Mouse (Mus musculus) midbrain, embryonic 10.5 days (tissue): ENCODE results near the gene Mief1. TPM values are rescaled to one million over a fixed set of nuclear protein-coding genes. Genes with fewer than 3 reads are reported as not detected.

Experiments
- DNase-seq: peaks from one replicate; pipeline ENCODE4 v3.0.0-alpha.2; 2017; ENCODE audit warnings: low spot score
- H3K27ac ChIP-seq: fragments of 300-500 bp; sonication (generic); replicated peaks from 2 replicates; pipeline ENCODE4 v1.5.1; 2016; ENCODE audit warnings: mild to moderate bottlenecking
- H3K27me3 ChIP-seq: fragments of 300-500 bp; sonication (generic); 2 replicates; pipeline ENCODE4 v1.6.1; 2016; ENCODE audit warnings: low read depth, mild to moderate bottlenecking; ENCODE audit not compliant: poor library complexity, severe bottlenecking
- H3K36me3 ChIP-seq: fragments of 300-500 bp; sonication (generic); 2 replicates; pipeline ENCODE4 v1.6.1; 2016; ENCODE audit warnings: mild to moderate bottlenecking, moderate library complexity
- H3K4me1 ChIP-seq: fragments of 300-500 bp; sonication (generic); 2 replicates; pipeline ENCODE4 v1.6.1; 2016
- H3K4me3 ChIP-seq: fragments of 300-500 bp; sonication (generic); 2 replicates; pipeline ENCODE4 v1.5.1; 2016; ENCODE audit warnings: mild to moderate bottlenecking, moderate library complexity
- H3K9me3 ChIP-seq: fragments of 300-500 bp; sonication (generic); replicated peaks from 2 replicates; pipeline ENCODE4 v1.6.1; 2016; ENCODE audit warnings: mild to moderate bottlenecking
- WGBS: fragments of 180-500 bp; shearing (Covaris S2); methylation state at CpG from one replicate; pipeline ENCODE4 v1.1.7; 2016; 5-methylcytosine and 5-hydroxymethylcytosine counted together
- polyA plus RNA-seq: library from polyadenylated mRNA; unstranded; fragments of >200 nt; fragmentation: Nextera tagmentation; extraction: Ambion mirVana; gene quantifications from 2 replicates; pipeline ENCODE4 v1.2.1, GENCODE M21; 2016

The Mief1 gene
- polyA plus RNA-seq, 1 experiment from 2014 or later = 39.7 TPM

DNA sequence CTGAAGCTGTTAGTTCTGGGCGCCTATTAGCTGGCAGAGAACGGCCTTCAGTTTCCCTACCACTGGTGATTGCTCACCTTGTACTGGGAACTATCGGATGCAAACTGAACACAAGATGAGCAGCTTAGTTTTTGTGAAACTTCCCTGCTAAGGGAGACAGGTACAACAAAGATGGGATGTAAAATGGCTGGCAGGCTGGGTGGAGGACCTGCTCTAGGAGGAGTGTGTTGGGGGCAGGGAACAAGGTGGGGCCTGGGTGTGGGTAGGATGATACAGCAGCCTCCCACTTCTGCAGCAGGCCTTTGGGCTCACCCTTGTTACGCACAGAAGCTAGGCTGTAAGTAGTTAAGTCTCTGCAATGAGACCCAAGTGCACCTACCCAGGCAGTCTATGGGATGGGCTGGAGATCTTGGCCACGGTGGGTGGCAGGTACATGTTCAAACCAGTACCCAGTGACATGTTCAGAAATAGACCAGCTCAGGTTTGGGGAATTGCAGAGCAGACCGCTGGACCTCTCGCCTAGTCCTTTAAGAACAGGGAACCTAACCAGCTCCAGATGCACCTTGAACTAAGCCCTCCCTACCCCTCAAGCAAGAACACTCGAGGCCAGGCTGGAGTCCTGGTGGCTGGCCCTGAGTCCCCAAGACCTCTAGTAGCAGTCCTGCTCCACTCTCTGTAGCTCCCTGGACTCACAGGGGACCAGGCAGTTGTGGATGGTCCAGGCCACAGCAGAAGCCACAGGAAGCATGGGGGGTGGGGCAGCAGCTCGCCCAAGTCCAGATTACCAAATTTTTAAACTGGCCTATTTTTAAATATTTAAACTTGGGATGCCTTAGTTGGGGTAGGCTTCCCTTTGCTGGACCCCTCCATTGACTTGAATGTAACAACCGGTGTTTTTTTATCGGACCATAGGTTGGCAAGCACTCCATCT is 24.7 kb downstream of the Mief1 start:
- H3K27ac ChIP-seq = peak overlapping the region; percentile 13; the same call in 1 of the 2 replicates
- H3K4me3 ChIP-seq = peak overlapping the region; percentile 72; the same call in 1 of the 2 replicates
- peaks cover 61% of the 10 kb centered on the region for H3K36me3 ChIP-seq
- H3K9me3 ChIP-seq = no peaks in the 10 kb centered on the region
- 72% methylated on average over 11 of the region's 11 CpGs for WGBS
- H3K27me3 ChIP-seq = no peaks in the 10 kb centered on the region
- peak; percentile 34 for DNase-seq
- peaks cover 57% of the 10 kb centered on the region for H3K4me1 ChIP-seq

DNA sequence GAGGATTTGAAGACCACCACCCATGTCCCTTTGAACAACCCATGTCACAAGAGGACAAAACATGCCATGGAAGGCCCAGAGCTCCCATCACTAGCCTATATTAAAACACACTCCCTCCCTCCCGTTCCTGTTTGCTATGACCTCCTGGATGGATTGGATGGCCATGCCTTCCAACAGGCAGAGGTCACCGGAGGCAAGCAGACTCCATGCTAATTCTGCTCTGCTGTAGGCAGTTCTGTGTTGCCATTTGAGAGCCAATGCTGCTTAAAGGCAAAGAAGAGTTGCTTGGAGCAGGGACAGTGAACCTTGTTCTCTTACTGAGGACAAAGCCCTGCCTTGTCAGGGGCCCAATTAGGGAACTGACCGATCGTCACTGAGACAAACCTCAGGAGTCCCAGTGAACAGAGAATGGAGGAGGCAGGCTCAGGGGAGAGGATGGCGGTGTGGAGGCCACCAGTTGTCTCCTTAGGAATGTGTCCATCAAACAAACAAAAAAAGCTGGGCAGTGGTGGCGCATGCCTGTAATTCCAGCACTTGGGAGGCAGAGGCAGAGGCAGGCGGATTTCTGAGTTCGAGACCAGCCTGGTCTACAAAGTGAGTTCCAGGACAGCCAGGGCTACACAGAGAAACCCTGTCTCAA is 25.7 kb downstream of the Mief1 start:
- DNase-seq = no peak
- H3K9me3 ChIP-seq = no peaks in the 10 kb centered on the region
- H3K27me3 ChIP-seq = no peaks in the 10 kb centered on the region
- peaks cover 61% of the 10 kb centered on the region for H3K36me3 ChIP-seq
- peaks cover 53% of the 10 kb centered on the region for H3K4me1 ChIP-seq
- H3K4me3 ChIP-seq = no peak overlapping the region
- H3K27ac ChIP-seq = no peak overlapping the region
- WGBS = 82% methylated on average over 8 of the region's 8 CpGs

DNA sequence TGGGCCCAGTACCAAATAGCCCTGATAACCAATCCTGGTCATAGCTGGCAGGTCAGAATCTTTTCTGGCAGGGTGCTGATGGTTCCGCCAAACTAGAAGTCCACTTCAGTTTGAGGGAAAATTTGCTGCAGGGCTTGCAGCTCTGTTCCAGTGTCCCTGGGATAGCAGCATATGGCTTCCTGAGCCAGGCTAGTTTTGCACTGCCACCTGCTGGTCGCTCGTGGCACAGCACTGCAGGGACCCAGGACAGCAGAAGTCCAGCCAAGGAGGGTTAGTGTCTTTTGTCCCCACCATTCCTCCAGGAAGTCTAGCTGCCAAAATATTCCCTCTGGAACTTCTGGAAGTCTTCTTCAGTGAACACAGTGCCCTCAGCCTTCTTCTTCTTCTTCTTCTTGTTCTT is 26.9 kb downstream of the Mief1 start:
- DNase-seq = peak; percentile 86
- WGBS = 22% methylated on average over 3 of the region's 3 CpGs
- Histone ChIP-seq H3K27me3 (no peaks in the 10 kb centered on the region), H3K4me1 (peaks cover 52% of the 10 kb centered on the region), H3K9me3 (no peaks in the 10 kb centered on the region), H3K36me3 (peaks cover 61% of the 10 kb centered on the region), H3K27ac (no peak overlapping the region), H3K4me3 (no peak overlapping the region)

DNA sequence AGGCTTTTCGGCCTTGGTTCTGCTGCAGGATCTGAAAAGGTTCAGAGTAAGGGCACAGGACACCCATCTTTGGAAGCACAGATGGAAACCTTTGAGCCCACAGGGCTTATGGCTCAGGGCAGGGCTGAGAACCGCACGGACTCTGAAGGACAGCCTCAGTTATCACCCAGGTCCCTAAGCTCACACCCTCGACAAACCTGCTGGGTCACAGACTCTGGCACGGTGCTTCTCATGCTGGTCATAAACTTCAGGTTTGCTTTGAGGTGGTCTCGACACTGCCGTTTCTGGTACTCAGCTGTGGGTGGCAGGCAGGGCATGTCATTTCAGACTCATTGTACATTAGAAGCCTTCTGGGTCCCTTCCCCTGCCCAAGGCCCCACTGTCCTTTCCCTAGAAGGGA is 27.3 kb downstream of the Mief1 start:
- peaks cover 58% of the 10 kb centered on the region for H3K36me3 ChIP-seq
- no peak overlapping the region for H3K27ac ChIP-seq
- no peak for DNase-seq
- no peaks in the 10 kb centered on the region for H3K27me3 ChIP-seq
- no peak overlapping the region for H3K4me3 ChIP-seq
- no peaks in the 10 kb centered on the region for H3K9me3 ChIP-seq
- 90% methylated on average over 7 of the region's 7 CpGs for WGBS
- H3K4me1 ChIP-seq = peaks cover 52% of the 10 kb centered on the region

DNA sequence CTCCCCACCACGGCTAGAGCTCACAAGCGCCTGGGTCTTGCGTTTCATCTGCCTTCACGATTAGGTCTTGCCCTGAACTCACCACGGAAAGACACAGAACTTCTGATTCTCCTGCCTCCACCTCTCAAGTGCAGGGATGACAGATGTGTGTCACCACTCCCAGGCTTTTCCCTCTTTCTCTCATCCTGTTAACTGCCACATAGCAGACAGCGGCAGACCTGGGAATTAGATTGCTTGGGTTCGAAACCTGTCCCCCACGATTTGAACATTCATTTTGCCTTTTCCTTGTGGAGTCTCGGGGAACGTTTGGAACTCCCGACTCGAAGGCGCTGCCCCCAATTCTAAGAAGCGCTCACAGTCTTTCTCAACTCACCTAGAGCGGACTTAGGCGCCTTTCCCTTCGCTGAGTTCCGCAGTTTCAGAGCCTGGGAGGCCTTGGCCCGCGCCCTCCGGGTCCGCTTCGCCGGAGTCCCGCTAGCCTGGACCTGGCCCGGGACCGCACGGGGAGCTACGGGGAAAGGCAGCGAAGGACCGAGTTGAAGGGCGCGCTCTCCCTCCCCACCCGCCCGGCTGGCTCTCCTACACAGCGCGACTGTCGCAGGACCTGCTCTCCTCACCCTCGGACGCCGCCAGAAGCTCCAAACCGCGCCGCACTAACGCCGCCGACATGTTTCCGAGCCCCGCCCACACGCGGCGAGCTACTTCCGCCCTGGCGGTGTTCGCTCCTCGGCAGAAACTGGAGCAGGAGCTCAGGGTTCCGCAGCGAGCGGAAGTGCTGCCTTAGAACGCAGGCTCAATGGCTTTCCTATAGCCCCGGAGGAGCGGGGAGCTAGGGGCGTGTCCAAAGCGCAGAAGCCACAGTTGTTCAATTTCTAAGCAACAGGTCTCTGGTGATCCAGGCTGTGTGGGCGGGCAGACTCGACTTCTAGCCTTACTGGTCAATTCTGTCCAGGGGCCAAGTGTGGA is 30.1 kb downstream of the Mief1 start, which contains the start of gene Rps19bp1:
TSS of gene Rps19bp1 (minus strand) at position 706 of the 966 bp plus-strand sequence.
- Histone ChIP-seq H3K27ac (peak within 1 kb of the TSS; percentile 87), H3K4me3 (peak within 1 kb of the TSS; percentile 97), H3K36me3 (peaks cover 30% of the 10 kb centered on the region), H3K9me3 (peaks cover under 1% of the 10 kb centered on the region; the same call in 1 of the 2 replicates), H3K27me3 (no peaks in the 10 kb centered on the region), H3K4me1 (peaks cover 25% of the 10 kb centered on the region)
- WGBS = 2% methylated on average over 66 of the region's 66 CpGs
- peak; percentile 93 for DNase-seq

DNA sequence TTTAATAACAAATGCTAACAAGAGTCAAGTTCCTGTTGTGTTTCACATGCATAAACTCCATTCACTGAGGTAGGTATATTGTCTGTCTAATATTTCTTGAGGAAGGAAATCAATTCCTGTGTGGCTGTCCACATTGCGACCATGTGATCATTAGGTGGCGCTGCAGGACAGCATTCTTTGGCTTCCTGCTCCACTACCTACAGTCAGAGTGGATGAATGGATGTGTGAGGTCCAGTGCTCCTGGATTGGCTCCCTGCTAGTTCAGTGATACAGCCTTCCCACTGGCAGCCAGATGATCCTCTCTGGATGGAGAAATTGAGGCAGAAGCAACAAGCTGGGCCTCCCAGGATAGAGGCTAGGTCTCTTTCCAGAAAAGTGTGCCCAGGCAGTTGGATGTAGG is 32.5 kb downstream of the Mief1 start:
- WGBS = 0% methylated on average over 2 of the region's 2 CpGs

DNA sequence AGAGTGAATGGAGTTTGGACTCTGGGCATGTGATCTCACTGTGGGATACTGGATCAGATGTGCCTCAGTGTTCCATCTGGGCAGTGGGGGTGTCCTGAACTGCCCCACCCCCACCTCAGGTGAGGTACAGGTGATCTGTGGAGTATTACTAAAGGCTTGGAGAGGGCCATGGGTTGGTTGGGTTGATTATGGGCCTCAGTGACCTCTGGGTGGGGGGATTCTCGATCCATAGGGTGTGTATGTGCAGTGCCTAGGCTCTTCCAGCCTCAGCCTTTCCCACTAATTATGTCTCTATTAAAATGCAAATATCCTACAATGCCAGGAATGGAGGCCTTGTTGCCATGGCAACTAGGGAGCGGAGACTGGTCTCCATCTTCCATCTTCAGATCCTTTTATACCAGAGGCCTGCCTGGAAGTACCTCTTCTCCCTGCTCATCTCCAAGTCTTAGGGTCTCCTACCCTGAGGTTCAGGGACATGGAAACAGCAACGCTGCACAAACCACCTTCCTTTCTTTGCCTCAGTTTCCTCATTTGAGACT is 38.1 kb downstream of the Mief1 start:
- no peaks in the 10 kb centered on the region for H3K36me3 ChIP-seq
- 62% methylated on average over 3 of the region's 3 CpGs for WGBS
- no peak overlapping the region for H3K27ac ChIP-seq
- no peak for DNase-seq
- peaks cover 20% of the 10 kb centered on the region for H3K9me3 ChIP-seq
- H3K27me3 ChIP-seq = 0 out of 2 replicates have a peak, but pooled peaks cover 3% of the 10 kb centered on the region
- 0 out of 2 replicates have a peak, but pooled peaks cover 5% of the 10 kb centered on the region for H3K4me1 ChIP-seq
- H3K4me3 ChIP-seq = no peak overlapping the region

More for the DNA sequence above, 32.5 kb downstream of the Mief1 start:
- H3K27ac ChIP-seq = no peak overlapping the region
- peaks cover 20% of the 10 kb centered on the region for H3K9me3 ChIP-seq
- H3K4me3 ChIP-seq = no peak overlapping the region
- peaks cover 6% of the 10 kb centered on the region for H3K36me3 ChIP-seq
- H3K4me1 ChIP-seq = peaks cover 18% of the 10 kb centered on the region
- peak; percentile 70 for DNase-seq
- no peaks in the 10 kb centered on the region for H3K27me3 ChIP-seq

DNA sequence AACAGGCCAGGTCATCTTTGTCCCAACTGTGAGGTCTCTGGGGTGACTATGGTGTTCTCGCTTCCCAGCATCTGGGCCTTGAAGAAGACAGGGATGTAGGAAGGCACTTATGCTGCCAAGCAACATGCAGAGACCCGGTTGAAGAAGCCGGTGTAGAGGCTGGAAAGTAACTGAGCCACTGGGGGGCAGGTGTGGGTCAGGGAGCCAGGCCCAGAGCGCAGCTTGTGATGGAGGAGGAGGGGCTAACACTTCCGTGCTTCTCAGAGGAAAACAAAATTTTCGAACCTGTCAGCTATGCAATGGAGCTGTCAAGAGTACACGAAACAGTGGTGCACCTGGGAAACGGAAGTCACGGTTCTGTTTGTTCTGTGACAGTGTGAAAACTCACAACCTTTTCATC is 43.3 kb downstream of the Mief1 start:
- WGBS = 52% methylated on average over 9 of the region's 9 CpGs
- no peak for DNase-seq
- Histone ChIP-seq H3K36me3 (no peaks in the 10 kb centered on the region), H3K27me3 (peaks cover 16% of the 10 kb centered on the region), H3K27ac (no peak overlapping the region), H3K9me3 (no peaks in the 10 kb centered on the region), H3K4me1 (peaks cover 14% of the 10 kb centered on the region), H3K4me3 (no peak overlapping the region)

DNA sequence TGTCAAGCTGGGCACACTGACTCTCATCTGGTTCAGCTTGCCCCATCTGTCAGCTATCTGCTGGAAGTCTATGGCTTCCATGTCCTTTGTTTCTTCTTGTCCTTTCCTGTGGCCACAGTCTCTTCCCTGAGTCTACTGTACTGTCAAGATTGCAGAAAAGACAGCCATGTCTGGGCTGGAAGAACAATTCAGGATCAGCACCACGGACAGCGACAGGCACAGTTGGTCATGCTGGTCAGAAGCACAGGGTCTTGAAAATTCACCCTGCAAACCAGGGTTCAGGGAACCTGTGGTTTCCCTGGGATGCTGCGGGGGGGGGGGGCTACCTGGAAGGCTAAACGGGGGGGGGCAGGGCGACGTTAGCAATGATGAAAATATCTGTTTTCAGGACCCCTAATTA is 43.8 kb downstream of the Mief1 start:
- 5% methylated on average over 6 of the region's 6 CpGs for WGBS
- Histone ChIP-seq H3K36me3 (no peaks in the 10 kb centered on the region), H3K4me1 (peaks cover 11% of the 10 kb centered on the region), H3K4me3 (no peak overlapping the region), H3K27me3 (peaks cover 21% of the 10 kb centered on the region), H3K9me3 (no peaks in the 10 kb centered on the region), H3K27ac (no peak overlapping the region)
- DNase-seq = peak; percentile 72

DNA sequence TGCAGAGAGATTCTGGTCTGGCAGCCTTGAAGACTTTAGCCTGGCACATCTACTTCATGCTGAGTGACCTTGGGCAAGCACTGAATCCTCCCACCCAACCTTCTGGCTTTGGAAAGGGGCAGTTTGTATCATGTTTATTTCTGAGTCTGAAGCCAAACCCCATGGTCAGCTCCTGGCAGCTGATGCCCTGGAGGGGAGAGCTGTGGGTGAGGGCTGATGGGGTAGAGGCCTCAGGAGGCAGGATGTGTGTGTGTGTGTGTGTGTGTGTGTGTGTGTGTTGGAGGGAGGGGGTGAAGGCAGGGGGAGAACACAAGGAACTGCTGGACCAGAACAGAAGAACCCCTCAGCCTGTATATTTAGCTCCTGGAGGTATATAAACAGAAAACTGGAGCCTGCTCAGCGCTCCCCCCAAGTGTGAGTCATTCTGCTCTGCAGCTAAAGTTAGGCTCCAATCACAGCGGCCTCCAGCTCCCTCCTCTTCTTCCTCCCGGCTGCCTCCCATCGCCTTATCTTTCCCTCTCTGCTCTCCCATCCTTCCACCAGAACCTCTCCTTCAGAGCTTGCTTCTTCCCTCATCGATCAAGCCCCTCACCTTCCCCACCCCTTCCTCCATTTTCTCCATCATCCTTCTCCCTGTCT is 44.4 kb downstream of the Mief1 start:
- Histone ChIP-seq H3K4me3 (no peak overlapping the region), H3K27ac (no peak overlapping the region), H3K9me3 (no peaks in the 10 kb centered on the region), H3K27me3 (peaks cover 27% of the 10 kb centered on the region), H3K4me1 (peaks cover 14% of the 10 kb centered on the region), H3K36me3 (no peaks in the 10 kb centered on the region)
- no peak for DNase-seq
- 74% methylated on average over 5 of the region's 5 CpGs for WGBS

DNA sequence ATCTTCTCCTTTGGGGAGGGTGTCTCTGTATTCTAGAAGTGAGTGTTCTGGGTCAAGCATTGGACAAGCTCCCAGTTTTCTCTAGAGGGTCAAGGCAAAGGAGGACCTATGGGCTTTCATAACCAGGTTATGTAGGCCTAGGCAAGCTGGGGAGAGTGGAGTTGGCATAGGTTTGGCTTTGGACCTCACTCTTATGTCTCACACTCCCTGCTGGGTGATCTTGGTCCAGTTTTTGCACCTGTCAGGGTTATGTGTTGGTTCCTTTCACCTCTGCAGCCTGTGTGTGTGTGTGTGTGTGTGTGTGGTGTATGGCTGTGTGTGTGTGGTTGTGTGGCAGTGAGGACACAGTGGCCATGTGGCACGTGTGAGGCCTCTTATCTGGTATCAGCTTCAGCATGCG is 45.2 kb downstream of the Mief1 start:
- Histone ChIP-seq H3K27me3 (peaks cover 35% of the 10 kb centered on the region), H3K4me3 (no peak overlapping the region), H3K4me1 (peaks cover 15% of the 10 kb centered on the region), H3K27ac (no peak overlapping the region), H3K36me3 (no peaks in the 10 kb centered on the region), H3K9me3 (no peaks in the 10 kb centered on the region)
- DNase-seq = no peak
- 79% methylated on average over 2 of the region's 2 CpGs for WGBS
